Mouse (Mus musculus): Measurements from ENCODE around the gene Pabpn1l. TPM values are rescaled to one million over a fixed set of nuclear protein-coding genes. Genes with fewer than 3 reads are reported as not detected.

The Pabpn1l gene
- polyA plus RNA-seq, 1 experiment from 2014 or later = not detected

- H3K4me3 ChIP-seq = peak within 1 kb of the TSS; percentile 60
- H3K9me3 ChIP-seq = no peaks in the 10 kb centered on the region
- H3K9ac ChIP-seq = peak within 1 kb of the TSS; percentile 62
- no peaks in the 10 kb centered on the region for H3K27me3 ChIP-seq
- peak; percentile 97 for ATAC-seq (ENCODE audit: borderline replicate concordance, extremely low read depth, low FRiP score, low TSS enrichment)
- peak within 1 kb of the TSS; percentile 83 for H3K27ac ChIP-seq
- peak within 1 kb of the TSS; percentile 90 for H3K4me2 ChIP-seq
- WGBS = under 1% methylated on average over 57 of the region's 57 CpGs
- 0 out of 2 replicates have a peak, but pooled peaks cover 3% of the 10 kb centered on the region for H3K36me3 ChIP-seq
- H3K4me1 ChIP-seq = peaks cover 42% of the 10 kb centered on the region
Measured at GRCm38 (mm10) chr8:122611295-122612133, 11.0 kb downstream of the Pabpn1l start, which contains the start of the genes Galns and Trappc2l. Gene Galns, minus strand, starts transcription at chr8:122611463. Gene Trappc2l, plus strand, starts transcription at chr8:122611640.

- peak overlapping the region; percentile 60 for H3K4me3 ChIP-seq
- H3K27me3 ChIP-seq = no peaks in the 10 kb centered on the region
- 4% methylated on average over 20 of the region's 20 CpGs for WGBS
- peak; percentile 56 for ATAC-seq (ENCODE audit: borderline replicate concordance, extremely low read depth, low FRiP score, low TSS enrichment)
- peak overlapping the region; percentile 90 for H3K4me2 ChIP-seq
- no peaks in the 10 kb centered on the region for H3K9me3 ChIP-seq
- peaks cover 34% of the 10 kb centered on the region for H3K4me1 ChIP-seq
- H3K9ac ChIP-seq = peak overlapping the region; percentile 62
- H3K36me3 ChIP-seq = 0 out of 2 replicates have a peak, but pooled peaks cover 3% of the 10 kb centered on the region
- H3K27ac ChIP-seq = peak overlapping the region; percentile 54
Measured at GRCm38 (mm10) chr8:122610612-122611277, 11.8 kb downstream of the Pabpn1l start.

DNA sequence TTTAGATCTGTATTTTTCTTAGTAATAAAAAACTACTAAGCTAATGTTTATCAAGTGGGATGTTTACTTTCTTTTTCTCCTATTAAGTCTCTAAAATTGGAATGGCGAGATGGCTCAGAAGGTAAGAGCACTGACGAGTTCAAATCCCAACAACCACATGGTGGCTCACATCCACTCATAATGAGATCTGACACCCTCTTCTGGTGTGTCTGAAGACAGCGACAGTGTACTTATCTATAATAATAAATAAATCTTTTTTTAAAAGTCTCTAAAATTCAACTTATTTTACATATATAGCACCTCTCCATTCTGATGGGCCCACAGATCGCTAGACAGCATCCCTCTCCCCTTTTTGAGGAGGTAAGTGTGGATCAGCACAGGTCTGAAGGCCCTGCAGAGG lies 12.3 kb downstream of the Pabpn1l start:
- WGBS = 56% methylated on average over 4 of the region's 4 CpGs
- H3K4me2 ChIP-seq = peak overlapping the region; percentile 90

DNA sequence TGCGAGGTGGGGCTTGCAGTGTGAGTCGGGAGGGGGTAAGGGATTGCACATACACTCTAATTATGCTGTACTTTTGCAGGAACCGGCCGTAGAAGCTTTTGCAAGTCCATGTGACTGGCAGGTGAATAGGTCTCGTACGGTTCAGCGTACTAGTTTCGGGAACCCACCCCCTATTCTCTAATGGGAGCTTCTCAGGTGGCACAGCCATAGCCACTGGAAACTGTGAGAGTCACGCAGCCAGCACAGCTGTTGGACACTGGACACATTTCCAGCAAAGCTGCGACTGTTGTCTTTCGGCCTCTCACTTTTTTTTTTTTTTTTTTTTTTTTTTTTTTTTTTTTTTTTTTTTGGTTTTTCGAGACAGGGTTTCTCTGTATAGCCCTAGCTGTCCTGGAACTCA lies 15.7 kb downstream of the Pabpn1l start:
- no peaks in the 10 kb centered on the region for H3K36me3 ChIP-seq
- no peak for ATAC-seq (ENCODE audit: borderline replicate concordance, extremely low read depth, low FRiP score, low TSS enrichment)
- H3K9ac ChIP-seq = no peak overlapping the region
- no peaks in the 10 kb centered on the region for H3K9me3 ChIP-seq
- no peak overlapping the region for H3K27ac ChIP-seq
- peaks cover 19% of the 10 kb centered on the region; the same call in 1 of the 2 replicates for H3K4me1 ChIP-seq
- H3K27me3 ChIP-seq = no peaks in the 10 kb centered on the region
- no peak overlapping the region for H3K4me3 ChIP-seq
- H3K4me2 ChIP-seq = no peak overlapping the region
- WGBS = 79% methylated on average over 11 of the region's 12 CpGs

More for the DNA sequence above, 12.3 kb downstream of the Pabpn1l start:
- Histone ChIP-seq H3K4me3 (peak overlapping the region; percentile 60; the same call in 1 of the 2 replicates), H3K36me3 (0 out of 2 replicates have a peak, but pooled peaks cover 3% of the 10 kb centered on the region), H3K9ac (peak overlapping the region; percentile 62; the same call in 1 of the 2 replicates), H3K27ac (no peak overlapping the region), H3K27me3 (no peaks in the 10 kb centered on the region), H3K4me1 (peaks cover 30% of the 10 kb centered on the region), H3K9me3 (no peaks in the 10 kb centered on the region)
- no peak for ATAC-seq (ENCODE audit: borderline replicate concordance, extremely low read depth, low FRiP score, low TSS enrichment)

- no peak overlapping the region for H3K4me2 ChIP-seq
- 73% methylated on average over 4 of the region's 4 CpGs for WGBS
Measured at GRCm38 (mm10) chr8:122605367-122605766, 17.2 kb downstream of the Pabpn1l start.

DNA sequence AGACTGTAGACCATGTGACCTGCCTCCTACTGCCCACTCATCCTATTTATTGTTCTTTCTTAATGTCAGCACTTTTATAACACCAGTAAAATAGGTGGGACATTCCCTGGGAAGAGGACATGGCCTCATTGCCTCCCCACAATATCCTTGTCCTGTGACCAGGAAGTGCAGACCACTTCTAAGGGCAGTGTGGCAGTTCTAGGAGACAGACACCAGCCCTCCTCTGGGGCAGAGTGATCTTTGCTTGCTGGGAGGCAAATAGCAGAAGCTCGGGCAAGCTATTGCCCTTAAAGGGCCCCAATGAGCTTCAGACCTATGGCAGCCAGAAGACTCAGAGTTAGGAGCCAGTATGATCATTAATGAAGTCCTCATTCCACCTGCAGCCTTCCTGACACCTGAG lies 17.9 kb downstream of the Pabpn1l start:
- ATAC-seq (ENCODE audit: borderline replicate concordance, extremely low read depth, low FRiP score, low TSS enrichment) = no peak
- Histone ChIP-seq H3K4me1 (peaks cover 7% of the 10 kb centered on the region; the same call in 1 of the 2 replicates), H3K36me3 (no peaks in the 10 kb centered on the region), H3K4me3 (no peak overlapping the region), H3K27ac (no peak overlapping the region), H3K9me3 (no peaks in the 10 kb centered on the region), H3K4me2 (no peak overlapping the region), H3K27me3 (no peaks in the 10 kb centered on the region), H3K9ac (no peak overlapping the region)
- 54% methylated on average over 1 of the region's 1 CpGs for WGBS

More at GRCm38 (mm10) chr8:122605367-122605766, 17.2 kb downstream of the Pabpn1l start:
- no peaks in the 10 kb centered on the region for H3K27me3 ChIP-seq
- no peak overlapping the region for H3K27ac ChIP-seq
- H3K9ac ChIP-seq = no peak overlapping the region
- H3K4me3 ChIP-seq = no peak overlapping the region
- ATAC-seq (ENCODE audit: borderline replicate concordance, extremely low read depth, low FRiP score, low TSS enrichment) = no peak
- H3K36me3 ChIP-seq = no peaks in the 10 kb centered on the region
- peaks cover 13% of the 10 kb centered on the region; the same call in 1 of the 2 replicates for H3K4me1 ChIP-seq
- H3K9me3 ChIP-seq = no peaks in the 10 kb centered on the region

DNA sequence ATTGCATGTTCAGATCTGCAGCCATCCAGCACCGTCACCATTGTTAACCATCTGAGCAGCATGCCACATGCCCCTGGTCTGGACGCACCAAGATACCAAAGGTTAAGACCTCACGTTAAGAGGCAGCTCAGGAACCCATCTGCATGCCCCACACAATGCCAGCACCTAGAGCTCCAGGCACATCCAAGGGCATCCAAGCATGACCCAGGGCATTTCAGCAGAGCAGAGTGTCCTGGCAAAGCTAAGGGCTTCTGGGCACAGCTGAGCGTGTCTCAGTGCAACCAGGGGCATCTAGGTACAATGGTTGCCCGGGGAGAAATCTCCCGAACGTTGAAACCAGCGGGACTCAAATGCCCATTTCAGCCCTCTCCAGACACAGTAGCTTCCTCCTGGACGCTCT lies 21.9 kb downstream of the Pabpn1l start:
- no peak for ATAC-seq (ENCODE audit: borderline replicate concordance, extremely low read depth, low FRiP score, low TSS enrichment)
- Histone ChIP-seq H3K4me3 (no peak overlapping the region), H3K9ac (no peak overlapping the region), H3K4me2 (no peak overlapping the region), H3K27me3 (no peaks in the 10 kb centered on the region), H3K9me3 (no peaks in the 10 kb centered on the region), H3K27ac (no peak overlapping the region), H3K36me3 (0 out of 2 replicates have a peak, but pooled peaks cover 3% of the 10 kb centered on the region), H3K4me1 (no peaks in the 10 kb centered on the region)
- 92% methylated on average over 9 of the region's 9 CpGs for WGBS

DNA sequence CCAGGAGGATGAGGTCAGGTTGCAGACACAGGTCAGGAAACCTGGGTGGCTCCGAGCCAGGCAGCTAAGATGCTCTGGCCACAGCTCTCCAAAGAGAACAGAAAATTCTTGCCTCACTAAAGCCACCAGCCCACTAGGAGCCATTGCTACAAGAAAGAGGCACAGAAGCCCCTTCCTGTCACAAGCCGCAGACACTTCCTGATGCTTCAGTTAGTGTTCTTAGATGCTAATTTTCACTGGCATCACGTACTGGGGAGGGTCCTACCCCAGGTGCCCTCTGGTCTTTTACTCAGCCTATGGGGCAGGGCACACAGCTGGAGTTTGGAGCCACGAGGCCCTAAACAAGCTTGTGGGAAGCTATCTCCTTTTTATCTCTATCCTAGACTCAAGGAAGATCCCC lies 26.5 kb downstream of the Pabpn1l start:
- ATAC-seq (ENCODE audit: borderline replicate concordance, extremely low read depth, low FRiP score, low TSS enrichment) = no peak
- Histone ChIP-seq H3K4me3 (no peak overlapping the region), H3K4me2 (no peak overlapping the region), H3K9me3 (no peaks in the 10 kb centered on the region), H3K9ac (no peak overlapping the region), H3K27ac (no peak overlapping the region), H3K36me3 (0 out of 2 replicates have a peak, but pooled peaks cover 3% of the 10 kb centered on the region), H3K27me3 (no peaks in the 10 kb centered on the region), H3K4me1 (no peaks in the 10 kb centered on the region)
- WGBS = 37% methylated on average over 4 of the region's 4 CpGs

GRCm38 (mm10) chr8:122593783-122594507 lies 28.6 kb downstream of the Pabpn1l start:
- Histone ChIP-seq H3K9me3 (no peaks in the 10 kb centered on the region), H3K36me3 (0 out of 2 replicates have a peak, but pooled peaks cover 3% of the 10 kb centered on the region), H3K27me3 (no peaks in the 10 kb centered on the region), H3K4me2 (no peak overlapping the region), H3K27ac (no peak overlapping the region), H3K9ac (no peak overlapping the region), H3K4me3 (no peak overlapping the region), H3K4me1 (no peaks in the 10 kb centered on the region)
- 73% methylated on average over 19 of the region's 19 CpGs for whole genome bisulfite sequencing
- no peak for ATAC-seq (ENCODE audit: borderline replicate concordance, extremely low read depth, low FRiP score, low TSS enrichment)

DNA sequence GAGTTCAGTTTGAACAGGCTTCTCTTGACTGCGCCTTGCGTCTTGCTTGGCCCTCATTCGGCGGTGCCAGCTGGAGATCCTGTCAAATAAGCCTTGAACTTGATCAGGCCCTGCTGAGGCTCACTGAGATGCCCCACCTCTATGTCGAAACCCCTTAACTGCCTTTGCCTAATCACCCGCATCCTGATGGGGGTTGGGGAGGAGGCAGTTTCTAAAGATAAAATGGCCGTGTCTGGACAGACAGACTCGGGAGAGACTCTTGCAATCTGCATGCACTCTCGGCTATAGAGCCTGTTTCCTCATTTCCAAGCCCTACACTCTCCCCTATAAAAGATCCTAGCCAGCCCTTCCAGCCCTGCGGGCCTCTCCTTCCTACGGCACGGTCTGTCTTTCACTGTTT lies 29.3 kb downstream of the Pabpn1l start:
- no peak overlapping the region for H3K9ac ChIP-seq
- H3K36me3 ChIP-seq = no peaks in the 10 kb centered on the region
- no peak overlapping the region for H3K4me2 ChIP-seq
- 59% methylated on average over 12 of the region's 12 CpGs for WGBS
- no peaks in the 10 kb centered on the region for H3K4me1 ChIP-seq
- no peak overlapping the region for H3K27ac ChIP-seq
- no peaks in the 10 kb centered on the region for H3K9me3 ChIP-seq
- no peak for ATAC-seq (ENCODE audit: borderline replicate concordance, extremely low read depth, low FRiP score, low TSS enrichment)
- H3K27me3 ChIP-seq = no peaks in the 10 kb centered on the region
- no peak overlapping the region for H3K4me3 ChIP-seq

GRCm38 (mm10) chr8:122586749-122587148 lies 35.8 kb downstream of the Pabpn1l start:
- H3K4me2 ChIP-seq = no peak overlapping the region
- H3K27me3 ChIP-seq = no peaks in the 10 kb centered on the region
- H3K9me3 ChIP-seq = no peaks in the 10 kb centered on the region
- H3K9ac ChIP-seq = no peak overlapping the region
- no peak overlapping the region for H3K4me3 ChIP-seq
- H3K36me3 ChIP-seq = no peaks in the 10 kb centered on the region
- ATAC-seq (ENCODE audit: borderline replicate concordance, extremely low read depth, low FRiP score, low TSS enrichment) = no peak
- 85% methylated on average over 9 of the region's 10 CpGs for WGBS
- no peak overlapping the region for H3K27ac ChIP-seq
- no peaks in the 10 kb centered on the region for H3K4me1 ChIP-seq

Data from lung, embryonic 15.5 days (tissue).